Mouse (Mus musculus): Measurements from ENCODE around the gene Tns3. TPM values are rescaled to one million over a fixed set of nuclear protein-coding genes. Genes with fewer than 3 reads are reported as not detected.
"Not testable (repeated sequence)": the region's sequence is repeated elsewhere in the genome, so short reads cannot be mapped to it uniquely, and the experiment has no call there.

Tns3 gene
- total RNA-seq, 2 experiments from 2014 or later, result 33.5 to 34.4 TPM

GRCm38 (mm10) chr11:8534893-8535292 lies 129.4 kb downstream of the Tns3 start:
- peak; percentile 75 to 77 for DNase-seq (ENCODE audit: low spot score in 2 of 2)

- not testable (repeated sequence) for DNase-seq (ENCODE audit: low spot score in 2 of 2)
These were observed 131.6 kb downstream of the Tns3 start for GRCm38 (mm10) chr11:8532771-8533170.

- no peak for DNase-seq (ENCODE audit: low spot score in 2 of 2)
These were observed 132.1 kb downstream of the Tns3 start for GRCm38 (mm10) chr11:8532112-8532747.

- no peak for DNase-seq (ENCODE audit: low spot score in 2 of 2)
These were observed 133.8 kb downstream of the Tns3 start for GRCm38 (mm10) chr11:8530506-8530905.

- no peak for DNase-seq (ENCODE audit: low spot score in 2 of 2)
These were observed 134.3 kb downstream of the Tns3 start for GRCm38 (mm10) chr11:8530036-8530435.

- no peak for DNase-seq (ENCODE audit: low spot score in 2 of 2)
These were observed 138.7 kb downstream of the Tns3 start for GRCm38 (mm10) chr11:8525463-8526145.

- peak; percentile 79 to 83 for DNase-seq (ENCODE audit: low spot score in 2 of 2)
These were observed 140.8 kb downstream of the Tns3 start for GRCm38 (mm10) chr11:8523344-8524126.

GRCm38 (mm10) chr11:8513359-8514253 lies 150.7 kb downstream of the Tns3 start:
- DNase-seq (ENCODE audit: low spot score in 2 of 2), result peak in 1 of 2 experiments; percentile 32

- no peak for DNase-seq (ENCODE audit: low spot score in 2 of 2)
These were observed 154.0 kb downstream of the Tns3 start for GRCm38 (mm10) chr11:8510294-8510693.

- DNase-seq (ENCODE audit: low spot score in 2 of 2), result no peak
These were observed 154.7 kb downstream of the Tns3 start for GRCm38 (mm10) chr11:8509614-8510013.

GRCm38 (mm10) chr11:8503735-8504134 lies 160.6 kb downstream of the Tns3 start:
- no peak for DNase-seq (ENCODE audit: low spot score in 2 of 2)

GRCm38 (mm10) chr11:8500855-8501254 lies 163.5 kb downstream of the Tns3 start:
- DNase-seq (ENCODE audit: low spot score in 2 of 2), result no peak

GRCm38 (mm10) chr11:8497136-8497535 lies 167.2 kb downstream of the Tns3 start:
- DNase-seq (ENCODE audit: low spot score in 2 of 2), result no peak

GRCm38 (mm10) chr11:8496686-8497085 lies 167.6 kb downstream of the Tns3 start:
- DNase-seq (ENCODE audit: low spot score in 2 of 2), result no peak

GRCm38 (mm10) chr11:8495801-8496200 lies 168.5 kb downstream of the Tns3 start:
- no peak for DNase-seq (ENCODE audit: low spot score in 2 of 2)

- no peak for DNase-seq (ENCODE audit: low spot score in 2 of 2)
These were observed 169.3 kb downstream of the Tns3 start for GRCm38 (mm10) chr11:8495036-8495435.

GRCm38 (mm10) chr11:8493931-8494490 lies 170.3 kb downstream of the Tns3 start:
- DNase-seq (ENCODE audit: low spot score in 2 of 2), result no peak

- DNase-seq (ENCODE audit: low spot score in 2 of 2), result peak in 1 of 2 experiments; percentile 48
These were observed 172.0 kb downstream of the Tns3 start for GRCm38 (mm10) chr11:8492332-8492731.

GRCm38 (mm10) chr11:8488248-8488647 lies 176.1 kb downstream of the Tns3 start:
- peak in 1 of 2 experiments; percentile 47 for DNase-seq (ENCODE audit: low spot score in 2 of 2)

GRCm38 (mm10) chr11:8486552-8486951 lies 177.8 kb downstream of the Tns3 start:
- DNase-seq (ENCODE audit: low spot score in 2 of 2), result no peak

GRCm38 (mm10) chr11:8484538-8484937 lies 179.8 kb downstream of the Tns3 start:
- DNase-seq (ENCODE audit: low spot score in 2 of 2), result no peak
